Mouse (Mus musculus) urinary bladder, postnatal 4 days (tissue): ENCODE measurements around the gene Ifna2.

Experiments used
- DNase-seq, 2 experiments: peaks; one replicate each; pipeline ENCODE4 v3.0.0; 2021 to 2022; ENCODE audit warnings: low spot score in 2 of 2

Ifna2 gene

DNA sequence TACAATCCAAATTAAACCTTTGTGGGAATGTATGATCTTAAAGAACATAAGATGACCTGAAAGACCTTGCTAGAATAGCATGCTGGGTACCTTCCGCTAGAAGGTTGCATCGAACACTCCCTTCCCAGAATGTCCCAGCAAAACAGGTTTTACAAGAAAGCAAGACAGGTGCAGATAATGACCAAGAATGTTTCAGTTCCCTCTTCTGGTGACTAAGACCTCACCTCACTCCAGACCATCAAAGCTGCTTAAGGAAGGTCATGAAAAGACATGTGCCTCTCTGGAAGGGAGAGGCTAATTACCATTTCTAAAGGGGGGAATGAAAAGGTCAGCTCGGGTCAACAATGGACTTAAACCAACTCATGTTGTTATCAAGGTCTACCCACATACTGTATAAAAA is 30.1 kb downstream of the Ifna2 start:
- DNase-seq = no peak

DNA sequence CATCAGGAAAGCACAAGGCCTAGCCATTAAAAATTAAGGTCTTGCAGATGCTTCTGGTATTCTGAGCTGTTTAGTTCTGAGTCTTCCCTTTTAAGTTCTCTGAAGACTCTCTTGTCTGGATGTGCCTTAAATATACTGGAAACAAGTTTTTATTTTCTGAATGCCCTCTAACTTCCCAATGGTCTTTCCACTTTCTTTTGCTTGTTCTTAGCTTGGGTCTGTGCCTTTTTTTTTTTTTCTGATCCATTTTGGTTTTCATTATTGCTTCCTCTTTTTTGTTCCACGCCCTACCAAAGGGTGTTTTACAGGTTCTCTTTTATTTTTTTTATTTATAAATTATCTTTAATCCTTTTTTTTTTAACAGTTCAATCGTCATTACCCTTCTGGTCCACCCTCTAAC is 39.4 kb downstream of the Ifna2 start, which contains the start of gene Ifna13:
TSS of gene Ifna13 (minus strand) at position 101 of the 400 bp plus-strand sequence.
- DNase-seq = no peak

DNA sequence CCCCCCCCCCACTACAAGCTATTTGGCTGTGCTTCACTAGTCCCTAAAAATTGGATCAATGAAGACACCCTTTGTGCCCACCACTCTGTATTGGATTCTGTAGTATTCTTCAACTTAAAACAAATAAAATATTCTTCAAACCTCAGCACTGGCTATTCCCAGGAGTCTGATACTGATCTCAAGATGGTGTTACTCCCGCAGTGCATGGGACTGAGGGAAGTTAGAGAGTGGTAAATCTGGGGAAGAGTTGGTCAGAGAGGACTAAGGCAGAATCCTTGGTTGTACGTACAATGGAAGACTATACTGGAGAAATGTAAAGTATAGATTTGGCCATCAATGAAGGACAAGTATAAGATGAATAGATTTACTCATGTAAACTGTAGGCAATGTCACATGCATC is 41.2 kb downstream of the Ifna2 start:
- no peak for DNase-seq

DNA sequence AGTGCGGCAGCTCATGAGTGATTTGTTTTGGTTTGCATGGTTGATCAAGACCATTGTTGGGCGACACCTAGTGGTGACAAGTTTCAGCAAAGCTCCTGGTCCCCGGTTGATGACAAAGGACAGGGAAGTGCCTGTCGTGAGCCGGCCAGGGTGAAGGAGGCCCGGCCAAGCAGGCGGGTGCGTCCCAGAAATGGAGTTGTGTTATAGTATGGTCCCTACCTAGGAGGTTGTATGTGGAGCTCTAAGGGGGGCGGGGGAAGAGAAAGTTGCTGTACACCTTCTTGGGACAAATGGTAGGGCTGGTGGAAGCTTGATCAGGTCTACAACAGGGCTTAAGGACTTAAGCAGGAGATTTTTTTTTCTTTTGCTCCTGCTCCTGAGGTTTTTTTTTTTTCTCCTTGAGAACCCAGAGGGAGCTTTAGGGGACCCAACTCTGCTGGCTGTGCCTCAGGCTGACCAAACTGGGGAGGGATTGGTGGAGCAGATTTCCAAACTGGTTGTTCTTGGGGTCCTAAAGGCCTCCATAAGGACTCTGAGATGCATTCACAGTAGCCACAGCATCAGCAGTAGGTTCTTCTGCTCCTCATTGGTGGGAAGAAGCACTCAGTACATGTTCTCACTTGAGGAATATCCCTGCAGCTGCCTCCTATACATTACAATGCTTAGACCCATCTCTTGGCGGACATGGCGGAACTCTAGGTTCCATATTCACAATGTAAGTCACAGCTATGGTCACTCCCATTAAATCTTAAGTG is 42.5 kb downstream of the Ifna2 start:
- peak; percentile 79 to 97 for DNase-seq

DNA sequence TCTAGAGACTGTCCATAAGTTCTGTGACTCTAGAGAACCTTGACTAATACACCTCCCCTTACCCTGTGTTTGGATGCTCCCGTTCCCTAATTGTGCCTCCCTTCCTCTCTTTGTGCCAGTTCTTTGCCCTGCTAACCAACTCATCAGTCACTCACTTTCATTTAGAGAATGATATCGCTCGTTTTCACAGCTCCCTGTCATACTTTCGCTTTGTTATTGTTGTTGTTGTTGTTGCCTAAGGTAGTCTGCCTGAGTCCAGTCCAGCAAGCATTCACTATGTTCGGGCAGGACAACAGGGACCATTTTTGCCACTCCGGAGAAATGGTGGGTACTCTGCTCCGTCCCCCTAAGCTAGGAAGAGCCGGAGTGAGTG is 43.0 kb downstream of the Ifna2 start:
- DNase-seq = no peak

DNA sequence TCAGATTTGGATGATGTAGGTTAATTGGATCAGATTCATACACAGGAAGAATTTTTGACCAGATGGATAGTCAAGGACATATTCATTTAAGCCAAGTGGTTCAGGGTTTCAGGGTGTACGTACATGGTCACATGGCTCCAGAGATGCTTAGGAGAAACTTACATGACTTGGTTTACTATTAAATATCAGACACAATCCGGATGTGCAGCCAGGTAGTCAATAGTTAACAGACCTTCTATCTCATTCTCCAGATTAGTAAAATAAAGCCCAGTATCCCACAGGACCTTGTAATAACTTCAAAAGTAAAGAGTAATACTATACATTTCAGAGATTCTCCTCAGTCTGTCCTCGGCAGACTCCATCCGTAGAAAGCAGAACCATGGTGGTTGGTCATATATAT is 49.4 kb downstream of the Ifna2 start, which contains the start of gene C87499:
TSS of gene C87499 (minus strand) at position 101 of the 400 bp plus-strand sequence.
- DNase-seq = no peak
